Mouse (Mus musculus) lung, embryonic 14.5 days (tissue): ENCODE results near the gene Tnfaip2. TPM values are rescaled to one million over a fixed set of nuclear protein-coding genes. Genes with fewer than 3 reads are reported as not detected.

ENCODE experiments used
- ATAC-seq: fragments of 200-750 bp; cut with Nextera tagmentation; 2 replicates; pipeline ENCODE4 v1.8.0; 2017; ENCODE audit warnings: mild to moderate bottlenecking, moderate TSS enrichment, moderate library complexity; ENCODE audit not compliant: insufficient read depth
- DNase-seq: peaks from one replicate; pipeline ENCODE4 v3.0.0-alpha.2; 2015
- H3K27ac ChIP-seq: fragments of 300-500 bp; sonication (generic); 2 replicates; pipeline ENCODE4 v1.5.1; 2014; ENCODE audit warnings: low read depth, mild to moderate bottlenecking, moderate library complexity
- H3K27me3 ChIP-seq: fragments of 300-500 bp; sonication (generic); 2 replicates; pipeline ENCODE4 v1.6.1; 2014; ENCODE audit warnings: low read length, control low read depth; ENCODE audit not compliant: insufficient read depth
- H3K36me3 ChIP-seq: fragments of 300-500 bp; sonication (generic); 2 replicates; pipeline ENCODE4 v1.6.1; 2014; ENCODE audit warnings: control low read depth; ENCODE audit not compliant: insufficient read depth
- H3K4me1 ChIP-seq: fragments of 300-500 bp; sonication (generic); 2 replicates; pipeline ENCODE4 v1.6.1; 2014; ENCODE audit warnings: antibody characterized with exemption, control low read depth; ENCODE audit not compliant: insufficient read depth
- H3K4me2 ChIP-seq: fragments of 300-500 bp; sonication (generic); 2 replicates; pipeline ENCODE4 v1.6.1; 2014; ENCODE audit warnings: mild to moderate bottlenecking
- H3K4me3 ChIP-seq: fragments of 300-500 bp; sonication (generic); 2 replicates; pipeline ENCODE4 v1.5.1; 2014; ENCODE audit warnings: low read depth, low read length
- H3K9ac ChIP-seq: fragments of 300-500 bp; sonication (generic); 2 replicates; pipeline ENCODE4 v1.6.1; 2014
- H3K9me3 ChIP-seq: fragments of 300-500 bp; sonication (generic); 2 replicates; pipeline ENCODE4 v1.6.1; 2016; ENCODE audit warnings: low read depth, low read length, control low read depth
- CTCF ChIP-seq: IDR thresholded peaks from 2 replicates; pipeline ENCODE4 v1.5.1; 2016; ENCODE audit warnings: antibody characterized with exemption, low read depth
- WGBS: fragments of 180-500 bp; shearing (Covaris S2); extraction: QIAGEN DNeasy Blood & Tissue Kit; methylation state at CpG from one replicate; pipeline ENCODE4 v1.1.7; 2014; 5-methylcytosine and 5-hydroxymethylcytosine counted together
- polyA plus RNA-seq: library from polyadenylated mRNA; unstranded; fragments of >200 nt; fragmentation: Nextera tagmentation; extraction: Ambion mirVana; gene quantifications from 2 replicates; pipeline ENCODE4 v1.2.1, GENCODE M21; 2014

Tnfaip2 gene
- polyA plus RNA-seq, 1 experiment from 2014 or later: 2.0 TPM

DNA sequence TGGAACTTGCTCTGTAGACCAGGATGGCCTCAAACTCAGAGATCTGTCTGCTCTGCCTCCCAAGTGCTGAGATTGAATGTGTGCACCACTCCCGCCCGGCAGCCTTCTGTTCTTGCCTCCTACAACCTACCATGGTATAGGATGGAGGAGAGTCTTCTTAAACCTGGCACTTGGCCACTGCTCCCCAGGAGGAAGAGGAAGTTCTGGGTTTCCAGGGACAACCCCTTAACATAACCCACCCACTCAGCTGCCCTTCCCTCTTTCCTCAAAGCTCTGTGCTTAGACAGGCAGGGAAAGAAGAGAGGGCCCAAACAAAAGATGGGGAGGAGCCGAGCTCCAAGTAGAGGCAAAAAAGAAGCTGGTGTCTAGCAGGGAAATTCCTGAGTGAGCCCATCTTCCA, 746 bp upstream of the Tnfaip2 start:
- Histone ChIP-seq H3K4me2 (no peak overlapping the region; the same call in 1 of the 2 replicates), H3K4me3 (no peak overlapping the region), H3K9me3 (no peaks in the 10 kb centered on the region), H3K4me1 (peaks cover 3% of the 10 kb centered on the region; the same call in 1 of the 2 replicates), H3K36me3 (no peaks in the 10 kb centered on the region), H3K9ac (no peak overlapping the region), H3K27ac (no peak overlapping the region), H3K27me3 (peaks cover 51% of the 10 kb centered on the region)
- no peak for DNase-seq
- no peak for ATAC-seq
- 67% methylated on average over 3 of the region's 3 CpGs for WGBS
- TF ChIP-seq CTCF: no peak

DNA sequence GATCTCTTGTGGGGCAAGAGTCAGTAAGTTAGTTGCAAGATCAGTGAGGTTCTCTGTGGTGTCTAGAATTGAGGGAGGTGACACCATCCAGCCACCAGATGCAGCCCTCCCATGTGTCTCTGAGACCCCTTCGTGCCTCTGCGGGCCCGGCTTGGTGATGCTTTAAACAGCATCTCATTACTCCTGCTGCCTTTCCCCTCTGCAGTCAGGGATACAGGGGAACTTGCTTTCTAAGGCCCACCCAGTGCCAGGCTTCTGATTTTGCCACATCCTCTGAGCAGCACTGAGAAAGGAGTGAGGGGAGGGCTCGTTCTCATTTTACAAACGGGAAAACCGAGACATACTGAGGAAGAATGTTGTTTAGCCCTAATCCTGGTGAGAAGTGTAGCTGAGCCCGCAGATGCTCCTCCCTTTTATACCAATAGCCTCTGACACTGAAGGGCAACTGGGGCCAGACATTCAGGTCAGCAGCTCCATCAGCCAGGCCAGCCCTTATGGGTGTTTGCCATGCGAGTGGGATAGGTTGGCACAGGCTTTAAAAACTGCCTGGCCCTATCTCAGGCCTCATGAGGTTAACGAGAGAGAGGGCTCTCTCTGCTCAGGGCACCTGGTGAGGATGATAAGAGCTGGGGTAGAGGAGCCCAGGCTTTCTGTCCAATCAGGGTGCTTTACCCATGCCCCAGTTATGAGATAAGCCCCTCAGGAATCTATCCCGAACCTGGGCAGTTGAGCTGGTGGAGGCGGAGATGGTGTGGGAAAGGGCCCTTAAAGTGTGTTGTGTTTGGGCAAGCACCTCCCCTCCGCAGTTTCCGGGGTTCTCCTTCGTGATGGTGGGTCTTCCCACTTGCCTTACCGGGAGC, 972 bp downstream of the Tnfaip2 start:
- H3K27me3 ChIP-seq: peaks cover 69% of the 10 kb centered on the region
- ATAC-seq (peak; percentile 18; the same call in 1 of the 2 replicates), DNase-seq (no peak)
- H3K9ac ChIP-seq: peak overlapping the region; percentile 44
- no peaks in the 10 kb centered on the region for H3K9me3 ChIP-seq
- H3K27ac ChIP-seq: peak overlapping the region; percentile 38; the same call in 1 of the 2 replicates
- no peak for TF ChIP-seq CTCF
- peaks cover 3% of the 10 kb centered on the region; the same call in 1 of the 2 replicates for H3K4me1 ChIP-seq
- 21% methylated on average over 15 of the region's 15 CpGs for WGBS
- H3K4me3 ChIP-seq: peak overlapping the region; percentile 47
- H3K4me2 ChIP-seq: peak overlapping the region; percentile 84
- no peaks in the 10 kb centered on the region for H3K36me3 ChIP-seq

DNA sequence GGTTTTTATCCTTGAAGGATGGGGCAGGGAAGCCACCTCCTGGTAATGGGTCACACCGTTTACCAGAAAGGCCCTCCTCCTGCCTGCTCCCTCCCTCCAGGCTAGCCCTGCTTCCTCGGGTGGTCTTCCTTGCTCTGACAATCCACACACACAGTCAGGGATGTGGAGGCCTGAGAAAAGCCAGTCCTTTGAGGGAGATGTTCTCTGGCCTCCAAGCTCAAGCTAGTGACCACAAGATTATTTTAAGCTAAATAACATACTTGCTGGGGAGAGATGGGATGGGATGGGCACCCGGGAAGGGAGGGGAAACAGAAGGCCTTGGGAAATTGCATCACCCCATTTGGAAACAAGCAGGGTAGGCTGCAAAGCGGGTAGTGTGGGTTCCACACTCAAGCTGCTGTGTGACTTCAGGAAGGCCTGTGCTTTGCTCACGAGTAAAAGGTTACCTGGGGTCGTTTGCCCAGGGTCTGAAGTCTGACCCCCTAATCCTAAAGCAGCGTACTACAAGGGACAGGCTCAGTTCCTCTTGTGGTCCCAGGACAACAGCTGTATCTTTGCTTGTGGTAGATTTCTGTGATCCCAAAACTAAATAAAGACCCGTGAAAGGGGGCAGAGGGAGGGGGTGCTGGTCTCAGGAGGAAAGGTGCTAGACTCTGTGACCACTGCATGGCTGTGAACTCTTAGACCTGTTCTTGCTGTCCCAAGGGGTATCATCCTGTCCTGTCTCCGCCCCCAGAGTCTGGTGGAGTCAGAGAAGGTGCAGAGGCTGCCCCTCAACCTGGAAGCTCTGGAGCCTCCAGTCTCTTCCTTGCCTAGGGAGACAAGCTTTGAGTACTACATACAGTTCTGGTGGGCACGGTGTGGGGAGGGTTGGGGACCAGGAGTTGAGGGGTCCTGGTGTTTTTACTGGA, 1.9 kb downstream of the Tnfaip2 start:
- Histone ChIP-seq H3K9me3 (no peaks in the 10 kb centered on the region), H3K27me3 (peaks cover 77% of the 10 kb centered on the region), H3K36me3 (no peaks in the 10 kb centered on the region), H3K9ac (no peak overlapping the region; the same call in 1 of the 2 replicates), H3K4me3 (peak overlapping the region; percentile 17; the same call in 1 of the 2 replicates), H3K4me1 (peaks cover 8% of the 10 kb centered on the region; the same call in 1 of the 2 replicates), H3K4me2 (peak overlapping the region; percentile 2; the same call in 1 of the 2 replicates), H3K27ac (no peak overlapping the region)
- 38% methylated on average over 10 of the region's 10 CpGs for WGBS
- TF ChIP-seq CTCF: no peak
- ATAC-seq (no peak), DNase-seq (no peak)

DNA sequence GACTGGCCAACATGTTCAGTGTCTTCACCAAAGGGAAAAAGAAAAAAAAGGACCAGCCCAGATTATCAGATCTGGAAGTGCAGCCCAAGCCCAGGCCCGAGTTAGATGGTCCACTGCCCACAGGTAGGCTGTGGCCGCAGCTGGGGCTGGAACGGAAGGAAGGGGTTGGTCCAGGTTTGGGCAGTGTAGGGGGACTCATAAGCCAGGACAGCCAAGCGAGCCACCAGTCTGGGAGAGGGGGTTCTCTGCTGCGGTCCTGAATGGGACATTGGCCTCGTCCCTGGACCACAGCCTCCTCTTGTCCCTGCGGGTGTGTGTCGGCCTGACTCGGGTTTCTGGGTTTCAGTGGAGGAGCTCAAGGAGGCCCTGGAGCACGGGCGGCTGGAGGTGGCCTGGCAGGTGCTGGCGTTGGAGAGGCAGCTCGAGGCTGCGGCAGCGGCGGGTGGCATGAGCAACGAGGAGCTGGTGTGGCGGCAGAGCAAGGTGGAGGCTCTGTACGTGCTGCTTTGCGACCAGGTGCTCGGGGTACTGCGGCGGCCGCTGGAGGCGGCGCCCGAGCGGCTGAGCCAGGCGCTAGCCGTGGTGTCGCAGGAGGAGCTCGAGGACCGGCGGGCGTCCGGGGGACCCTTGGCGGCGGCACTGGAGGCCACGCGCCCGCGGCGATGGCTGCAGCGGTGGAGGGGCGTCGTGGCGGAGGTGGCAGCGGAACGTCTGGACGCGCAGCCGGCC, 3.1 kb downstream of the Tnfaip2 start:
- no peak for DNase-seq
- H3K9ac ChIP-seq: peak overlapping the region; percentile 38
- 5% methylated on average over 52 of the region's 52 CpGs for WGBS
- H3K36me3 ChIP-seq: no peaks in the 10 kb centered on the region
- H3K9me3 ChIP-seq: no peaks in the 10 kb centered on the region
- TF ChIP-seq CTCF: no peak
- peak overlapping the region; percentile 24 for H3K4me3 ChIP-seq
- H3K27ac ChIP-seq: no peak overlapping the region
- peaks cover 77% of the 10 kb centered on the region for H3K27me3 ChIP-seq
- ATAC-seq: no peak
- H3K4me2 ChIP-seq: peak overlapping the region; percentile 51
- H3K4me1 ChIP-seq: peaks cover 18% of the 10 kb centered on the region; the same call in 1 of the 2 replicates

DNA sequence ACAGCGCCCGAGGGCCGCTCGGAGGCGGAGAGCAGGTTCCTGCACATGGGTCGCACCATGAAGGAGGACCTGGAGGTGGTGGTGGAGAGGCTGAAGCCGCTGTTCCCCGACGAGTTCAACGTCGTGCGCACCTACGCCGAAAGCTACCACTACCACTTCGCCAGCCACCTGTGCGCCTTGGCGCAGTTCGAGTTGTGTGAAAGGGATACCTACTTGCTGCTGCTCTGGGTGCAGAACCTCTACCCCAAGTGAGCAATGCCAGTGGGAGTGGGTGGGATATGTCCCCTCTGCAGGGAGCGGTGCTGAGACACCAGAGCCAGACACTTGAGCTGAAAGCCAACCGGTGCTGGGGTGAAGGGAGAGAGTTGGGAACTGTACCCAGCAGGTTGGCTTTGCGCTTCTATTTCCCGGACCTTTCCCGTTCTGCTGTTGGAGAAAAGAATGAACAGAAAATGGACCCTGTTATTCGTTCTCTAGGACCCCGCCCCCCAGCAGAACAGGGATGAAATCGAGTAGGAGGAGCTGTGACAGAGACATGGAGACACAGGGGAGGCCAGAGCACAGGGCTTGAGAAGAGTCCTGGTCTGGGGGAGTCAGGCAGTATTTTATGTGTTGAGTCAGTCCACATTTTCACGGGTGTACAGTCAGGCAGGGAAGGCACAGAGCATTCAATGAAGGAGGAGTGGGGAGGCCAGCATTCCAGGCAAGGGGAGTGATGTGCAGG, 3.8 kb downstream of the Tnfaip2 start:
- peak overlapping the region; percentile 38 for H3K9ac ChIP-seq
- H3K9me3 ChIP-seq: no peaks in the 10 kb centered on the region
- no peak for ATAC-seq
- WGBS: 10% methylated on average over 27 of the region's 27 CpGs
- no peak overlapping the region for H3K27ac ChIP-seq
- DNase-seq: no peak
- H3K27me3 ChIP-seq: peaks cover 77% of the 10 kb centered on the region
- H3K4me1 ChIP-seq: peaks cover 18% of the 10 kb centered on the region; the same call in 1 of the 2 replicates
- no peak for TF ChIP-seq CTCF
- peak overlapping the region; percentile 24 for H3K4me3 ChIP-seq
- H3K4me2 ChIP-seq: peak overlapping the region; percentile 51
- H3K36me3 ChIP-seq: no peaks in the 10 kb centered on the region

DNA sequence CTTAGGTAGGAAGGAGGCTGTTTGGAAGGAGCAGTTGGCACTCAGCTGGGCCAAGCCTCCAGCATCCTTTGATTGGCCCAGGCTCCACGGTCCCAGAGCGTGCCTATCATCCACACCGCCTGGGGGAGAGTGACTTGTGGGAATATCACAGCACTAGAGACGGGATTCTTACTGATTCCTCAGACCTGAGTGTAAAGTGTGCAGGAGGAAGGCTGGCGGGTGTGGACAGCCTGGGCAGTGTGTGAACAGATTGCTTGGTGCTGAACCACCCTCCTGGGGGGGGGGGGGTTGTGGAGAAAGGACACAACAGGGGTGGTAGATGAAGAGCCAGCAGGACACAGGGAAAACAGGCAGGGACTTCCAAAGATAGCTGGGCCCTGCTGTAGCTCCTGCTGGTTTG, 4.5 kb downstream of the Tnfaip2 start:
- no peak overlapping the region for H3K4me3 ChIP-seq
- no peak overlapping the region for H3K9ac ChIP-seq
- no peak for ATAC-seq
- no peak for DNase-seq
- H3K4me1 ChIP-seq: peaks cover 18% of the 10 kb centered on the region; the same call in 1 of the 2 replicates
- H3K27ac ChIP-seq: no peak overlapping the region
- no peak for TF ChIP-seq CTCF
- H3K36me3 ChIP-seq: no peaks in the 10 kb centered on the region
- no peak overlapping the region for H3K4me2 ChIP-seq
- WGBS: 35% methylated on average over 5 of the region's 5 CpGs
- H3K9me3 ChIP-seq: no peaks in the 10 kb centered on the region
- H3K27me3 ChIP-seq: peaks cover 73% of the 10 kb centered on the region
